Mouse (Mus musculus): ENCODE data around the gene Tyw1. TPM values are rescaled to one million over a fixed set of nuclear protein-coding genes. Genes with fewer than 3 reads are reported as not detected.

Gene Tyw1
- total RNA-seq, 4 experiments from 2014 or later, result 34.0 to 36.4 (median 35.7) TPM

DNA sequence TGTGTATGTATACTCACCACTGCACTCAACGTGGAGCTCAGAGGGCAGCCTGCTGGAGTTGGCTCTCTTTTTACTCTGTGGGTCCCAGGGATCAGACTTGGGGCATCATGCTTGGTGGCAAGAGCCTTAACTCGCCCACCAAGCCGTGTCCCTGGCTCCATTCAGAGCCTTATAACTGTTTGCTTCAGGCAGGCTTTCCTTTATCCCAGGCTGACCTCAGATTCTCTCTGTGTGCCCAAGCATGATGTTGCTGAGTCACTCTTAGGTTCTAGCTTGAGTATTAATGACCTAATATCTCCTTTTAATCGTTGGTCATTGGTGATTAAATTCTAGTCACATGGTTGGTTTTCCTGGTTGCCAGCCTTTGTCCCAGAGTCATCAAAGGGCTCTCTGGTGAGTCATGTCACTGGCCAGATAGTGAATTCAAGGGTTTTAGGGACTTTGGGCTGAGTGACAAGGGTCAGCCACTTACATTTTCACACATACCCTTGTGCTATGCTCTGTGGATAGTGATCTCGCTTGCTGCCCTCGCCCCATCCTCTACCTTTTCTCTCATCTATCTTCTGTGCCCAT is 9.1 kb downstream of the Tyw1 start:
- DNase-seq, result no peak

GRCm38 (mm10) chr5:130266651-130267050 is 11.2 kb downstream of the Tyw1 start:
- DNase-seq, result no peak

DNA sequence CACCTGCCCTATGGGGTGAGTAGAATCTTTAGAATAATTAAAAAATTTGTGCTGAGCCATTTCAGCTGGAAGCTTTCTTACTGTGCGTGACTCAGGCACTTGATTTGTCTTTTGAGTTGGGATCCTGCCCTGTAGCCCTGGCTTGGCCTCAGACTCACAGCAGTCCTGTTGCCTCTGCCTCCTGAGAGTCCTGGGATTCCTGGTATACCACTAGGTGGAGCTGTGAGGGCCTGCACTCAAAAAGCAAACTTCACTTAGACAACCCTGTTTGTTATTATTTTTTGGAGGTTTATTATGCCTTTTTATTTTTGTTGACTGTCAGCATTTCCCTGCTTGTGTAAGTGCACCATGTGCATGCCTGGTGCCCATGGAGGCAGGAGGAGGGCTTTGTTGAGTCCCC is 11.9 kb downstream of the Tyw1 start:
- DNase-seq, result no peak

GRCm38 (mm10) chr5:130268976-130269375 is 13.6 kb downstream of the Tyw1 start:
- peak; percentile 63 for DNase-seq

DNA sequence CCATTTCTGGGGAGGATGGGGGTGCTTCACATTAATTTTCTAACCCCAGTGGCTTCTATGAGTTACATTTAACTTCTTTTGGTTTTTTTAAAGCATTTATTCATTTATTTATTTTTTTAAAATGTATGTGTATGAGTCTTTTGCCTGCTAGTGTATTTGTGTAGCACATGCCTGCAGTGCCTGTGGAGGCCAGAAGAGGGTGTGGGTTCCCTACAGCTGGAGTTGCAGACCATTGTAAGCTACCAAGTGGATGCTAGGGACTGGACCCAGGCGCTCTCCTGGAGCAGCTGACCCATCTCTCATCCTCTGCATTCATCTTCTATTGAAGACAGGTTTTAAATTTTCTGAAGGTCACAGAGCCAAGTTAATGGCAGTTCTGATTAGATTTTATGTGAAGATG is 16.9 kb downstream of the Tyw1 start:
- no peak for DNase-seq

DNA sequence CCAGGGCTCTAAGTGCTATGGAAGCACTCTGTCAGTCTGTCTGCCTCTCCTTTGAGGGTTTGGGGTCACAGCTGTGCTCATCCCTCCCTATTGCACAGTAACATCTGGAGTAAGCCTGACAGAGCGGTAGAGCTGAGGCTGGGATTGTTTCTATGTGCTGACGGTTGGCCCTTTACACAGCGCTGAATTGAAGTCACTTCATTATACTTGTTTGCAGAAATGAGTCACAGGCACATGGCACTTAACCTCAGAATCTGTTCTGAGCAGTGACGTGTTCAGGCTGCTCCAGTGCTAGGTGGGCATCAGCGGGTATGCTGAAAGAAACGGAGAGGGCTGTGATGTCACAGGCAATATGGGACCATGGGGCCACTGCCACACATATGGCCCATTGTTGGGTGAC is 17.6 kb downstream of the Tyw1 start:
- no peak for DNase-seq

DNA sequence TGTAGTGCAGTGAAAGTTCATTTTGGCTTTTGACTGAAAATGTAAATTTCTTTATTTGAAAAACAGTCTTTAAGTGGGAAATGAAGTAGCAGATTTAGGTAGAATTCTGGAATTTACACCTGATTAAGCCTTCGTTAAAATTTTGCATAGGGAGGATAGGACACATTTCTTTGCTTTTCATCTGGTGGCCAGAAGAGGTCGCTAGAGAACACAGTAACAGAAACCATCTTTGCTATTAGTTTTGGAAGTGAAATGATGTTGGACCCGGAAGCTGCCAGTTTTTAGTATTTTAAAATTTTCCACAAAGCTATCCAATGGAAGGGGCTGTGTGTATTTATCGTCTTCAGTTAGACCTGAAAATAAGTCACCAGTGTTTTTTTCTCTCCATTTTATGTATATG is 20.1 kb downstream of the Tyw1 start:
- DNase-seq, result no peak

DNA sequence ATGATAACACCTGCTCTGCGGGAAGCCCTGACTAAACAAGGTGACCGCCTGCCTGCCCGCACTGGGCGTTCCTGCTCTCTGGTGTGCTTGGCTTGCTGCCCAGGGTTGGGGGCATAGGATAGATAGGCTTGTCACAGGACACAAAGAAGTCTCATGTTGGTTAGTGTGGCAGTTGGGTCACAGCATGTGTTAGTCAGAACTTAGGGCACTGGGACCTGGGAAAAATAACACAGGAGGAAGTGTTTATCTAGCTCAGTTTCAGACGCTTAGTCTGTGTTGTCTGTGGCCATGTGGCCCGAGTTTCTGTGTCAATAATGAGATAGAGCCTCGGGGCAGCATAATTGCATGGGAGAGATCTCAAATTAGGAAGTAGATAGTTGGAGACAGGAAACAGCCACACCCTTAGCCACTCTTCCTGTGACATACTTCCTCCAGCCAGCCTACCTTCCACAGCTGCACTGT is 22.6 kb downstream of the Tyw1 start:
- no peak for DNase-seq

GRCm38 (mm10) chr5:130283079-130283732 is 27.8 kb downstream of the Tyw1 start:
- DNase-seq, result no peak

GRCm38 (mm10) chr5:130288106-130288505 is 32.7 kb downstream of the Tyw1 start:
- DNase-seq, result no peak

GRCm38 (mm10) chr5:130290242-130290641 is 34.8 kb downstream of the Tyw1 start:
- DNase-seq, result no peak

GRCm38 (mm10) chr5:130290775-130291174 is 35.4 kb downstream of the Tyw1 start:
- no peak for DNase-seq

GRCm38 (mm10) chr5:130292976-130293375 is 37.6 kb downstream of the Tyw1 start:
- no peak for DNase-seq

- no peak for DNase-seq
Measured at GRCm38 (mm10) chr5:130293941-130294340, 38.5 kb downstream of the Tyw1 start.

DNA sequence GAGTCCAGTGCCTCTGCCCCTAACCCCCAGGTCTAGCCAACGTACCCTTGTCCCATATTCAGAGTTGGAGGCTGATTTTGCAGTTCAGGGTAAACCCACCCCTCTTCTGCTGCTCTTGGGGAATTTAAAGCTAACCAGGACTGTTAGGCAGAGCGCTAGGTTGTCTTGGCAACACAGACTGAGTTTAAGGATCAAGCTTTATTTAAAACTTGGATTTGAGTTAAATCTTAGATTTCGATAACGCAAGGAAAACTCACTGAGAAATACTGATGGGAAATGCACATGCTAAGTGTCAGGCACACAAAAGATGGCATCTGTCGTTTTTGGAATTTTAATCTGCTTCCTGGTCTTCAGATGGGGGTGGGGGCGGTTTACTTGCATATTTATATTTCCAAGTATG is 39.2 kb downstream of the Tyw1 start:
- no peak for DNase-seq

DNA sequence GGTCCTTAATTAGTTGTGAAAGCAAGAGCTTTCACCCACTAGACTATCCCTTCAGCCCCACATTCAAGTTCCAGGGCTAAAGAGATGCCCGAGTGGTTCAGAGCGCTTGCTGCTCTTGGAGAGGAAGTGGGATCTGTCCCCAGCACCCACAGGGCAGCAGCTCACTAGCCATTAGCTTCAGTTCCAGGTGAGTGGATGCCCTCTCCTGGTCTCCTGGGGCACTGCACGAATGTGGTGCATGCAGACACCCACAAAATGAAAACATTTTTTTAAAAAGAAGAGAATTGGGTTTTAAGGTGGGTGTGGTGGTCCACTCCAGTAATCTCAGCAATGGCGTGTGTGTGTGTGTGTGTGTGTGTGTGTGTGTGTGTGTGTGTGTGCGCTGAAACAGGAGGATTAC is 40.7 kb downstream of the Tyw1 start:
- no peak for DNase-seq

- no peak for DNase-seq
Measured at GRCm38 (mm10) chr5:130298831-130299460, 43.5 kb downstream of the Tyw1 start.

DNA sequence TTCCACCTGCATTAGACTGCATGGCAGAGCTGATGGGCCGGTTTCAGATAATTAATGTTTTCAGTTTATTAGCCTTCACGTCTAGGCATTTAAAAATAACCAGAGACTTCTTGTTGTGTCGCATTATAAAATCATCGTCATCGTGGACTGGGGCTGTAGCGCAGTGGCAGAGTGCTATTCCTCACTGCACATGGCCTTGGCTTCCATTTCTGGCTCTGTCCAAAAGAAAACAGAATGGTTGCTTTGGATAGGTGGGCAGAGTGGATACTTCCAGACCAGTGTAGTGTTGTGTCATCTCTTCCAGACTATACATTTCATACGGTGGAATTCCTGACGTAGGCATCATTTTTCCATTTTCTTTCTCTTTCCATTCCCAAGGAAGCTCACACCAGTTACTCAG is 44.1 kb downstream of the Tyw1 start:
- no peak for DNase-seq

GRCm38 (mm10) chr5:130303611-130304010 is 48.2 kb downstream of the Tyw1 start:
- no peak for DNase-seq

DNA sequence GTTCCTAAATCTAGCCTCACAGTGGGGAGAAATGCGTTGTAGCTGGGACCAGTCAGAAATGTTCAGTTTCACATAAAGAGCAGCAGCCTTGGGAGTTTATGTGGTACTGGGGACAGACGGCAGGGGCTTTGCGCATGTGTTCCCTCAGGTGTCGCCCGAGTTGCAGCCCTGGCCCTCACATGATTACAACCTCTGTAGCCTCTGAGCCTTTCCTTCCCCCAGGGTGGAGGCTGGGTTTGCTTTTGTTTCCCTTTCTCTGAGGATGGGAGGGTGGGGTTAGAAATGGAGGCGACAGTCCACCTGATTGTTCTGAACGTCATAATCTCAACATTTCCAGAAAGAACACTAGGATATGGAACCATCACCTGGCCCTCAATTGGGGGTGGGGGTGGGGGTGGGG is 52.5 kb downstream of the Tyw1 start:
- no peak for DNase-seq

- DNase-seq, result no peak
Measured at GRCm38 (mm10) chr5:130310077-130310476, 54.7 kb downstream of the Tyw1 start.

DNA sequence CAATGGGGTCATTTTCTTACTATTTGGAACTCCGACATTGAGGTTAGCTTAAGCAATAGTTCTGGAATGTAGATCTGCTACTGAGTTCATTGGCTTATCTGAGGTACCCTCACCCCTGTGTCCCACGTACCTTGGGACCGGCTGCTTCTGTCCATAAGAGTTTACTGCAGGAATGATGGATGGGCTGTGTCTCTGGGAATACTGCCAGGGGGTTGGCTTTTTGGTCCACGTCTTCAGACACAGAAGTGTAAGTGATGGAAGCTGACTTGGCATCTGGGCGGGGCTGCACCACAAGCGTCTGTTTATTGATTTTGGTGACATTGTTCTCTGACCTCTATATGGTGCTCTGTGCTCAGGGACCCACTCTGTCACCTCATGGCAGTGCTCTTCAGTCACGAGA is 55.4 kb downstream of the Tyw1 start:
- DNase-seq, result peak; percentile 53

DNA sequence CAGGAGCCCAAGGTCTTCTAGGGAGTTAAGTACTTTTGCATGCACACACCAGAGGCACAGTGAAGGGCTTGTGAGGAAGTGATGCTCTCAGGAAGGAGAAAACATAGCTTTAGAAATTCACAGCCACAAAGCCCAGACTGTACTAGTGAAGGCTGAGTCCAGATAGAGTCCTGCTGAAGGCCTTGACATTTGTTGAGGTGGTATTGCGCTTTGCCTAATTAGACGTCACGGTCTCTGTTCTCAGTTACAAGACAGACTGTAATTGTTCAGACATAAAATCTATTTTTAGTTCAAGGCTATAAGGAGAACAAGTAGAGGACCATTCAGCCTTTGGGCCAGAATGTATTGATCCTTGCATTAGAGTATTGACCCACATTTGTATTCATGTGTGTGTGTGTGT is 58.1 kb downstream of the Tyw1 start:
- peak; percentile 29 for DNase-seq

DNA sequence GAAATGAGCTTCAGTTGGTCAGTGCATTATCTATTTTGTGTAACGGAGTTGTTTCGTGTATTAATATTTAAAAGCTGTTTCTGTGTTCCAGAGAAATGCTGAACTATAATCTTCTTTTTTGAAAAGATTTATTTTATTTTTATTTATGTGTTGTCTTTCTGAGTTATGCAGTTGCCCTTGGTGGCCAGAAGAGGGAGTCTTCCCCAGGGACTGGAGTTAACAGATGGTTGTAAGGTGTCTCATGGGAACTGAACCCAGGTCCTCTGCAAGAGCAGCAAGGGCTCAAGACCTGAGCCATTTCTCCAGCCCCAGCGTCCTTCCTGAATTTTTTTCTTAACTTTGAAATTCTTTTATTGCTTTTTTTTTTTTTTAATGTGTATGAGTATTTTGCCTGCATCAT is 59.5 kb downstream of the Tyw1 start:
- DNase-seq, result no peak
